Mouse (Mus musculus): ENCODE measurements at regions not wholly inside any gene's neighbourhood (a gene's known extent, or its start where the extent isn't known, plus 50 kb on each side); places are given as distances from the start of the nearest gene placed in this dataset.

DNA sequence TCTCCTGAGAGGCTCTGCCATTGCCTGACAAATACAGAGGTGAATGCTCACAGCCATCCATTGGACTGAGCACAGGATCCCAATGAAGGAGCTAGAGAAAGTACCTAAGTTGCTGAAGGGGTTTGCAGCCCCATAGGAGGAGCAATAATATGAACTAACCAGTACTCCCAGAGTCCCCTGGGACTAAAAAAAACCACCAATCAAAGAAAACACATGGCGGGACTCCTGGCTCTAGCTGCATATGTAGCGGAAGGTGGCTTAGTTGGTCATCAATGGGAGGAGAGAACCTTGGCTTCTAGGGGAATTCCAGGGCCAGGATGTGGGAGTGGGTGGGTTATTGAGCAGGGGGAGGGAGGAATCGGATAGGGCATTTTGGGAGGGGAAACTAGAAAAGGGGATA lies 207.8 kb downstream of the Otol1 start:
- no peak for TF ChIP-seq CTCF (IDR thresholded peaks at IDR 0.05; ENCODE audit: control insufficient read depth, insufficient read depth, insufficient read length)
- TF ChIP-seq CEBPB (IDR thresholded peaks at IDR 0.05; ENCODE audit: low read depth) = no peak
- no peak for TF ChIP-seq MAX (IDR thresholded peaks at IDR 0.05)
- no peak for TF ChIP-seq MYOG (IDR thresholded peaks at IDR 0.05; ENCODE audit: control insufficient read depth, extremely low read depth, insufficient read length)
- no peak for TF ChIP-seq MYOD1 (IDR thresholded peaks at IDR 0.05; ENCODE audit: control insufficient read depth, insufficient read length, low read depth)
- no peak for TF ChIP-seq USF1 (IDR thresholded peaks at IDR 0.05; ENCODE audit: low read depth)
- no peak for TF ChIP-seq FOSL1 (IDR thresholded peaks at IDR 0.05; ENCODE audit: insufficient read depth, low read length, poor library complexity, severe bottlenecking)
